Mouse (Mus musculus) hindbrain, embryonic 13.5 days (tissue): ENCODE data around the gene Mark2. TPM values are rescaled to one million over a fixed set of nuclear protein-coding genes. Genes with fewer than 3 reads are reported as not detected.
A peak's percentile ranks its signal among the peaks of the same experiment; 100 is the strongest.

Source experiments
- ATAC-seq: fragments of 200-750 bp; cut with Nextera tagmentation; 2 replicates; pipeline ENCODE4 v1.8.0; 2017; ENCODE audit warnings: moderate TSS enrichment; ENCODE audit not compliant: low FRiP score
- H3K27ac ChIP-seq: fragments of 300-500 bp; sonication (generic); 2 replicates; pipeline ENCODE4 v1.5.1; 2015; ENCODE audit warnings: inconsistent platforms, mild to moderate bottlenecking, moderate library complexity
- H3K27me3 ChIP-seq: fragments of 300-500 bp; sonication (generic); 2 replicates; pipeline ENCODE4 v1.6.1; 2015; ENCODE audit warnings: mild to moderate bottlenecking, inconsistent platforms
- H3K36me3 ChIP-seq: fragments of 300-500 bp; sonication (generic); 2 replicates; pipeline ENCODE4 v1.6.1; 2015; ENCODE audit warnings: mild to moderate bottlenecking, inconsistent platforms
- H3K4me1 ChIP-seq: fragments of 300-500 bp; sonication (generic); replicated peaks from 2 replicates; pipeline ENCODE4 v1.6.1; 2015; ENCODE audit warnings: inconsistent platforms
- H3K4me2 ChIP-seq: fragments of 300-500 bp; sonication (generic); 2 replicates; pipeline ENCODE4 v1.6.1; 2015; ENCODE audit warnings: inconsistent platforms, mild to moderate bottlenecking, moderate library complexity
- H3K4me3 ChIP-seq: fragments of 300-500 bp; sonication (generic); 2 replicates; pipeline ENCODE4 v1.5.1; 2015; ENCODE audit warnings: mild to moderate bottlenecking, inconsistent platforms
- H3K9ac ChIP-seq: fragments of 300-500 bp; sonication (generic); 2 replicates; pipeline ENCODE4 v1.6.1; 2015; ENCODE audit warnings: mild to moderate bottlenecking, inconsistent platforms
- H3K9me3 ChIP-seq: fragments of 300-500 bp; sonication (generic); 2 replicates; pipeline ENCODE4 v1.6.1; 2016; ENCODE audit warnings: inconsistent platforms
- WGBS: fragments of 180-500 bp; shearing (Covaris S2); methylation state at CpG from one replicate; pipeline ENCODE4 v1.1.7; 2015; 5-methylcytosine and 5-hydroxymethylcytosine counted together
- polyA plus RNA-seq: library from polyadenylated mRNA; unstranded; fragments of >200 nt; fragmentation: Nextera tagmentation; extraction: Ambion mirVana; gene quantifications from 2 replicates; pipeline ENCODE4 v1.2.1, GENCODE M21; 2015

The Mark2 gene
- polyA plus RNA-seq, 1 experiment from 2014 or later = 40.9 TPM

- 86% methylated on average over 3 of the region's 3 CpGs for WGBS
- Histone ChIP-seq H3K27ac (no peak overlapping the region), H3K9ac (no peak overlapping the region), H3K4me1 (peaks cover 4% of the 10 kb centered on the region; the same call in 1 of the 2 replicates), H3K27me3 (peaks cover 7% of the 10 kb centered on the region; the same call in 1 of the 2 replicates), H3K36me3 (no peaks in the 10 kb centered on the region), H3K9me3 (no peaks in the 10 kb centered on the region), H3K4me3 (no peak overlapping the region), H3K4me2 (no peak overlapping the region)
- ATAC-seq = no peak
Observed at GRCm38 (mm10) chr19:7246021-7246420, 95.6 kb downstream of the Mark2 start.

GRCm38 (mm10) chr19:7240782-7241690 is 100.6 kb downstream of the Mark2 start, which contains the start of gene Naa40:
Gene Naa40, minus strand, starts transcription at chr19:7241183.
- Histone ChIP-seq H3K4me3 (peak within 1 kb of the TSS; percentile 71), H3K36me3 (peaks cover 4% of the 10 kb centered on the region; the same call in 1 of the 2 replicates), H3K9ac (peak within 1 kb of the TSS; percentile 88), H3K4me1 (peaks cover 34% of the 10 kb centered on the region), H3K27ac (peak within 1 kb of the TSS; percentile 90), H3K27me3 (peaks cover 7% of the 10 kb centered on the region; the same call in 1 of the 2 replicates), H3K9me3 (no peaks in the 10 kb centered on the region), H3K4me2 (peak within 1 kb of the TSS; percentile 91)
- WGBS = under 1% methylated on average over 80 of the region's 80 CpGs
- peak; percentile 96 for ATAC-seq

GRCm38 (mm10) chr19:7240291-7240690 is 101.4 kb downstream of the Mark2 start:
- H3K27ac ChIP-seq = peak overlapping the region; percentile 90
- no peaks in the 10 kb centered on the region for H3K9me3 ChIP-seq
- no peak; the same call in none of the 2 replicates for ATAC-seq
- H3K4me3 ChIP-seq = peak overlapping the region; percentile 71
- H3K4me1 ChIP-seq = peaks cover 34% of the 10 kb centered on the region
- H3K27me3 ChIP-seq = peaks cover 7% of the 10 kb centered on the region; the same call in 1 of the 2 replicates
- H3K4me2 ChIP-seq = peak overlapping the region; percentile 91
- H3K36me3 ChIP-seq = peaks cover 4% of the 10 kb centered on the region; the same call in 1 of the 2 replicates
- peak overlapping the region; percentile 88 for H3K9ac ChIP-seq
- 5% methylated on average over 13 of the region's 13 CpGs for WGBS

- no peaks in the 10 kb centered on the region for H3K9me3 ChIP-seq
- peak overlapping the region; percentile 71; the same call in 1 of the 2 replicates for H3K4me3 ChIP-seq
- H3K4me1 ChIP-seq = peaks cover 34% of the 10 kb centered on the region
- H3K27ac ChIP-seq = no peak overlapping the region
- 93% methylated on average over 3 of the region's 3 CpGs for WGBS
- H3K9ac ChIP-seq = peak overlapping the region; percentile 88
- peak overlapping the region; percentile 91 for H3K4me2 ChIP-seq
- H3K27me3 ChIP-seq = peaks cover 7% of the 10 kb centered on the region; the same call in 1 of the 2 replicates
- no peak for ATAC-seq
- H3K36me3 ChIP-seq = peaks cover 4% of the 10 kb centered on the region; the same call in 1 of the 2 replicates
Observed at GRCm38 (mm10) chr19:7239574-7239973, 102.1 kb downstream of the Mark2 start.

- peaks cover 34% of the 10 kb centered on the region for H3K4me1 ChIP-seq
- no peaks in the 10 kb centered on the region for H3K27me3 ChIP-seq
Observed at GRCm38 (mm10) chr19:7236742-7237141, 104.9 kb downstream of the Mark2 start.

GRCm38 (mm10) chr19:7236011-7236410 is 105.6 kb downstream of the Mark2 start:
- no peak overlapping the region for H3K9ac ChIP-seq
- H3K4me3 ChIP-seq = no peak overlapping the region
- ATAC-seq = no peak
- WGBS = 86% methylated on average over 2 of the region's 2 CpGs
- no peak overlapping the region for H3K4me2 ChIP-seq
- no peaks in the 10 kb centered on the region for H3K9me3 ChIP-seq
- peaks cover 30% of the 10 kb centered on the region for H3K4me1 ChIP-seq
- peaks cover 34% of the 10 kb centered on the region for H3K36me3 ChIP-seq
- no peaks in the 10 kb centered on the region for H3K27me3 ChIP-seq
- no peak overlapping the region for H3K27ac ChIP-seq

More at GRCm38 (mm10) chr19:7236742-7237141, 104.9 kb downstream of the Mark2 start:
- WGBS = 86% methylated on average over 4 of the region's 4 CpGs
- Histone ChIP-seq H3K4me3 (no peak overlapping the region), H3K4me2 (no peak overlapping the region), H3K9me3 (no peaks in the 10 kb centered on the region), H3K36me3 (peaks cover 26% of the 10 kb centered on the region), H3K27ac (no peak overlapping the region), H3K9ac (0 out of 2 replicates have a peak overlapping the region, but pooled peaks have one; percentile 25)
- no peak for ATAC-seq

GRCm38 (mm10) chr19:7235461-7235860 is 106.2 kb downstream of the Mark2 start:
- Histone ChIP-seq H3K4me3 (no peak overlapping the region), H3K9ac (no peak overlapping the region), H3K4me1 (peaks cover 30% of the 10 kb centered on the region), H3K27me3 (no peaks in the 10 kb centered on the region), H3K4me2 (no peak overlapping the region), H3K36me3 (peaks cover 39% of the 10 kb centered on the region), H3K9me3 (no peaks in the 10 kb centered on the region), H3K27ac (no peak overlapping the region)
- WGBS = 92% methylated on average over 9 of the region's 9 CpGs
- ATAC-seq = no peak

GRCm38 (mm10) chr19:7234537-7235221 is 107.0 kb downstream of the Mark2 start:
- peak; percentile 85 for ATAC-seq
- no peak overlapping the region for H3K4me2 ChIP-seq
- peaks cover 22% of the 10 kb centered on the region for H3K4me1 ChIP-seq
- no peaks in the 10 kb centered on the region for H3K9me3 ChIP-seq
- H3K36me3 ChIP-seq = peaks cover 47% of the 10 kb centered on the region
- H3K4me3 ChIP-seq = no peak overlapping the region
- no peak overlapping the region for H3K27ac ChIP-seq
- H3K9ac ChIP-seq = no peak overlapping the region
- 59% methylated on average over 8 of the region's 8 CpGs for WGBS
- no peaks in the 10 kb centered on the region for H3K27me3 ChIP-seq

- no peak overlapping the region for H3K9ac ChIP-seq
- no peak for ATAC-seq
- no peaks in the 10 kb centered on the region for H3K27me3 ChIP-seq
- H3K27ac ChIP-seq = no peak overlapping the region
- H3K36me3 ChIP-seq = peaks cover 62% of the 10 kb centered on the region
- H3K4me1 ChIP-seq = no peaks in the 10 kb centered on the region
- WGBS = 84% methylated on average over 6 of the region's 6 CpGs
- no peak overlapping the region for H3K4me2 ChIP-seq
- H3K4me3 ChIP-seq = no peak overlapping the region
- H3K9me3 ChIP-seq = no peaks in the 10 kb centered on the region
Observed at GRCm38 (mm10) chr19:7226511-7226914, 115.1 kb downstream of the Mark2 start.

Other genes starting within 250 kb of the Mark2 start
- gene Flrt1, start 236.1 kb downstream of the Mark2 start, polyA plus RNA-seq = 7.1 and 8.1 TPM in 2 replicates
- 233 and 250 TPM in 2 replicates for gene Otub1, start 135.5 kb downstream of the Mark2 start, polyA plus RNA-seq
- gene Cox8a, start 124.2 kb downstream of the Mark2 start, polyA plus RNA-seq = 881 and 924 TPM in 2 replicates
- gene Naa40, start 100.7 kb downstream of the Mark2 start, polyA plus RNA-seq = 65.3 and 66.6 TPM in 2 replicates
- 30.2 and 32.0 TPM in 2 replicates for gene Rcor2, start 74.5 kb downstream of the Mark2 start, polyA plus RNA-seq
- 34.0 and 42.7 TPM in 2 replicates for gene Spindoc, start 41.1 kb upstream of the Mark2 start, polyA plus RNA-seq
- 17.7 and 18.0 TPM in 2 replicates for gene 2700081O15Rik, start 75.8 kb upstream of the Mark2 start, polyA plus RNA-seq
- 513 and 532 TPM in 2 replicates for gene Rtn3, start 141.4 kb upstream of the Mark2 start, polyA plus RNA-seq
- 6.9 and 7.9 TPM in 2 replicates for gene Atl3, start 152.2 kb upstream of the Mark2 start, polyA plus RNA-seq
- 2.9 and 5.4 TPM in 2 replicates for gene Pla2g16, start 215.6 kb upstream of the Mark2 start, polyA plus RNA-seq